Mouse (Mus musculus): ENCODE results near the gene Cacnb2. TPM values are rescaled to one million over a fixed set of nuclear protein-coding genes. Genes with fewer than 3 reads are reported as not detected.

The Cacnb2 gene
- under 1 TPM; 0.26 to 0.32 TPM for total RNA-seq (2021)
- long read RNA-seq, experiment 1: 0 reads
- long read RNA-seq, experiment 2: 0 reads

- no peak for DNase-seq
Observed at GRCm38 (mm10) chr2:14602788-14603187, at the start of gene Cacnb2. TSS of gene Cacnb2 (plus strand) at chr2:14603088.

GRCm38 (mm10) chr2:14568020-14568419 lies 34.9 kb upstream of the Cacnb2 start:
- DNase-seq: no peak

- DNase-seq: no peak
Observed at GRCm38 (mm10) chr2:14571300-14571699, 31.6 kb upstream of the Cacnb2 start.

- no peak for DNase-seq
Observed at GRCm38 (mm10) chr2:14589541-14589940, 13.3 kb upstream of the Cacnb2 start.

- no peak for DNase-seq
Observed at GRCm38 (mm10) chr2:14597909-14598563, 4.9 kb upstream of the Cacnb2 start.

GRCm38 (mm10) chr2:14603784-14604781 lies 1.2 kb downstream of the Cacnb2 start:
- DNase-seq: peak; percentile 31

- no peak for DNase-seq
Observed at GRCm38 (mm10) chr2:14604791-14605190, 1.9 kb downstream of the Cacnb2 start.

GRCm38 (mm10) chr2:14605207-14605606 lies 2.3 kb downstream of the Cacnb2 start:
- no peak for DNase-seq

- no peak for DNase-seq
Observed at GRCm38 (mm10) chr2:14608606-14609005, 5.7 kb downstream of the Cacnb2 start.

- no peak for DNase-seq
Observed at GRCm38 (mm10) chr2:14612705-14613104, 9.8 kb downstream of the Cacnb2 start.

GRCm38 (mm10) chr2:14616361-14616760 lies 13.5 kb downstream of the Cacnb2 start:
- no peak for DNase-seq

GRCm38 (mm10) chr2:14620120-14620853 lies 17.4 kb downstream of the Cacnb2 start:
- no peak for DNase-seq

GRCm38 (mm10) chr2:14620891-14621290 lies 18.0 kb downstream of the Cacnb2 start:
- no peak for DNase-seq

GRCm38 (mm10) chr2:14623820-14624219 lies 20.9 kb downstream of the Cacnb2 start:
- DNase-seq: no peak

GRCm38 (mm10) chr2:14629814-14630492 lies 27.1 kb downstream of the Cacnb2 start:
- DNase-seq: no peak

- no peak for DNase-seq
Observed at GRCm38 (mm10) chr2:14631590-14631989, 28.7 kb downstream of the Cacnb2 start.

- DNase-seq: no peak
Observed at GRCm38 (mm10) chr2:14633202-14633601, 30.3 kb downstream of the Cacnb2 start.

GRCm38 (mm10) chr2:14639266-14639665 lies 36.4 kb downstream of the Cacnb2 start:
- DNase-seq: no peak

GRCm38 (mm10) chr2:14639877-14640276 lies 37.0 kb downstream of the Cacnb2 start:
- no peak for DNase-seq

- DNase-seq: no peak
Observed at GRCm38 (mm10) chr2:14641040-14641439, 38.2 kb downstream of the Cacnb2 start.

GRCm38 (mm10) chr2:14651268-14651667 lies 48.4 kb downstream of the Cacnb2 start:
- DNase-seq: no peak

GRCm38 (mm10) chr2:14656673-14657072 lies 53.8 kb downstream of the Cacnb2 start:
- no peak for DNase-seq
